Mouse (Mus musculus): Measurements from ENCODE around the gene Mettl22. TPM values are rescaled to one million over a fixed set of nuclear protein-coding genes. Genes with fewer than 3 reads are reported as not detected.

Mettl22 gene
- total RNA-seq, 1 experiment, result 15.5 TPM

- in situ Hi-C loops (cut with MboI; ENCODE audit: low sequenced_read_pairs in 2 of 2, unreplicated experiment in 2 of 2), result no loop called here
- Histone ChIP-seq H3K27ac (ENCODE audit: insufficient read depth, low read depth, low read length, poor library complexity, severe bottlenecking) (no peak overlapping the region), H3K4me1 (ENCODE audit: control insufficient read depth in 2 of 2, insufficient read depth in 2 of 2, low read length in 2 of 2, poor library complexity in 1 of 2) (peaks cover 3 to 14% of the 10 kb centered on the region in 2 experiments; a peak in 2 of 4 replicates), H3K9ac (ENCODE audit: insufficient read depth, low read depth, low read length, poor library complexity, severe bottlenecking) (no peak overlapping the region), H3K9me3 (ENCODE audit: control insufficient read depth, insufficient read depth, low read depth, low read length) (no peaks in the 10 kb centered on the region), H3K36me3 (ENCODE audit: control insufficient read depth, insufficient read depth, low read length, poor library complexity, severe bottlenecking) (no peaks in the 10 kb centered on the region), H3K4me3 (ENCODE audit: insufficient read depth in 1 of 2, low read depth in 1 of 2, low read length in 2 of 2, poor library complexity in 1 of 2, severe bottlenecking in 1 of 2) (no peak overlapping the region)
- no peak for DNase-seq (ENCODE audit: low read depth, low spot score)
- TF ChIP-seq HCFC1 (IDR thresholded peaks at IDR 0.05; ENCODE audit: borderline replicate concordance, insufficient read depth, low read length) (no peak), CHD2 (IDR thresholded peaks at IDR 0.05; ENCODE audit: low read depth, low read length) (no peak), ZNF384 (IDR thresholded peaks at IDR 0.05; ENCODE audit: low read depth, low read length) (no peak), ZC3H11A (IDR thresholded peaks at IDR 0.05; ENCODE audit: borderline replicate concordance, low read depth, low read length) (no peak), MAFK (IDR thresholded peaks at IDR 0.05; ENCODE audit: insufficient read depth, low read depth, low read length) (no peak)
Observed at GRCm38 (mm10) chr16:8521322-8521721, 50.7 kb downstream of the Mettl22 start.

GRCm38 (mm10) chr16:8523480-8524144, 53.0 kb downstream of the Mettl22 start:
- H3K4me3 ChIP-seq (ENCODE audit: insufficient read depth in 1 of 2, low read depth in 1 of 2, low read length in 2 of 2, poor library complexity in 1 of 2, severe bottlenecking in 1 of 2), result peak overlapping the region; percentile 13 to 28; a peak in 1 of 4 replicates
- no peak for DNase-seq (ENCODE audit: low read depth, low spot score)
- H3K9ac ChIP-seq (ENCODE audit: insufficient read depth, low read depth, low read length, poor library complexity, severe bottlenecking), result no peak overlapping the region
- H3K4me1 ChIP-seq (ENCODE audit: control insufficient read depth in 2 of 2, insufficient read depth in 2 of 2, low read length in 2 of 2, poor library complexity in 1 of 2), result peaks cover 3 to 14% of the 10 kb centered on the region in 2 experiments; a peak in 2 of 4 replicates
- no peak overlapping the region for H3K27ac ChIP-seq (ENCODE audit: insufficient read depth, low read depth, low read length, poor library complexity, severe bottlenecking)
- TF ChIP-seq ZC3H11A (IDR thresholded peaks at IDR 0.05; ENCODE audit: borderline replicate concordance, low read depth, low read length), result no peak
- no peak for TF ChIP-seq HCFC1 (IDR thresholded peaks at IDR 0.05; ENCODE audit: borderline replicate concordance, insufficient read depth, low read length)
- no peak for TF ChIP-seq ZNF384 (IDR thresholded peaks at IDR 0.05; ENCODE audit: low read depth, low read length)
- no peak for TF ChIP-seq CHD2 (IDR thresholded peaks at IDR 0.05; ENCODE audit: low read depth, low read length)
- TF ChIP-seq MAFK (IDR thresholded peaks at IDR 0.05; ENCODE audit: insufficient read depth, low read depth, low read length), result no peak
- no peaks in the 10 kb centered on the region for H3K36me3 ChIP-seq (ENCODE audit: control insufficient read depth, insufficient read depth, low read length, poor library complexity, severe bottlenecking)
- in situ Hi-C loops (cut with MboI; ENCODE audit: low sequenced_read_pairs in 2 of 2, unreplicated experiment in 2 of 2), result no loop called here
- H3K9me3 ChIP-seq (ENCODE audit: control insufficient read depth, insufficient read depth, low read depth, low read length), result no peaks in the 10 kb centered on the region

DNA sequence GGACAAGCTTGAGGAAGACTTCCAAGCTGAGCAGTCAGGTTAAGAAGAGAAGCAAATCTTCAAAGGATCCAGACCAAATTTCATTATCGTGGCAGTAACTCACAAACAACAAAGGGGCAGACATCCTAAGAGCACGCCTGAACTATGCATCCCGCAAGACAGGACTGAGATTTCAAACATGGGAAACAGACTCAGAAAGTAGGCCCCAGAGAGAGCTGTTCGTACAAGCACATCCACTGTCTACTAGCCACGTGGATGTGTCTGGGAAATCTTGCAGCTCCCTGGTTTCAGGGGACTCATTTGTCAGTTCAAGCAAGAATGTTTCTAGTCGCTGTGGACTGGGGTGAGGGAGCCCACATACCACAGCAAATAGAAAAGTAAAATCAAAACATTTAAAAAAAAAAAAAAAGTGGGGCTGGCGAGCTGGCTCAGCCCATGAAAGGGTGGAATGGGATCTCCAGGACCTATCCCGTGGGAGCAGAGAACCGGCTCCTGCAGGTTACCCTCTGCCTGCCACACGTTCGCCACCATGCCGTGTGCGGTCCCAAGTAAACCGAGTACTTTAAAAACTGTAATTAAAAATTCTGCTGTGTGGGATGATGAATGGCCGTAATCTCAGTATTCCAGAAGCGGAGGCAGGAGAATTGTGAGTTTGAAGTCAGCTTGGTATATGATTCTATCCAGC, 53.7 kb downstream of the Mettl22 start:
- peaks cover 3 to 14% of the 10 kb centered on the region in 2 experiments; a peak in 2 of 4 replicates for H3K4me1 ChIP-seq (ENCODE audit: control insufficient read depth in 2 of 2, insufficient read depth in 2 of 2, low read length in 2 of 2, poor library complexity in 1 of 2)
- H3K36me3 ChIP-seq (ENCODE audit: control insufficient read depth, insufficient read depth, low read length, poor library complexity, severe bottlenecking), result no peaks in the 10 kb centered on the region
- in situ Hi-C loops (cut with MboI; ENCODE audit: low sequenced_read_pairs in 2 of 2, unreplicated experiment in 2 of 2), result no loop called here
- H3K4me3 ChIP-seq (ENCODE audit: insufficient read depth in 1 of 2, low read depth in 1 of 2, low read length in 2 of 2, poor library complexity in 1 of 2, severe bottlenecking in 1 of 2), result peak overlapping the region; percentile 13 to 28; a peak in 1 of 4 replicates
- H3K9me3 ChIP-seq (ENCODE audit: control insufficient read depth, insufficient read depth, low read depth, low read length), result no peaks in the 10 kb centered on the region
- no peak for DNase-seq (ENCODE audit: low read depth, low spot score)
- no peak overlapping the region for H3K27ac ChIP-seq (ENCODE audit: insufficient read depth, low read depth, low read length, poor library complexity, severe bottlenecking)
- 0 out of 2 replicates have a peak, but pooled peaks have one; percentile 35 for TF ChIP-seq ZNF384 (IDR thresholded peaks at IDR 0.05; ENCODE audit: low read depth, low read length)
- TF ChIP-seq CHD2 (IDR thresholded peaks at IDR 0.05; ENCODE audit: low read depth, low read length), result no peak
- no peak overlapping the region for H3K9ac ChIP-seq (ENCODE audit: insufficient read depth, low read depth, low read length, poor library complexity, severe bottlenecking)

GRCm38 (mm10) chr16:8525293-8525692, 54.7 kb downstream of the Mettl22 start:
- peaks cover 3 to 16% of the 10 kb centered on the region in 2 experiments; a peak in 2 of 4 replicates for H3K4me1 ChIP-seq (ENCODE audit: control insufficient read depth in 2 of 2, insufficient read depth in 2 of 2, low read length in 2 of 2, poor library complexity in 1 of 2)
- H3K4me3 ChIP-seq (ENCODE audit: insufficient read depth in 1 of 2, low read depth in 1 of 2, low read length in 2 of 2, poor library complexity in 1 of 2, severe bottlenecking in 1 of 2), result no peak overlapping the region
- in situ Hi-C loops (cut with MboI; ENCODE audit: low sequenced_read_pairs in 2 of 2, unreplicated experiment in 2 of 2), result no loop called here
- no peak overlapping the region for H3K9ac ChIP-seq (ENCODE audit: insufficient read depth, low read depth, low read length, poor library complexity, severe bottlenecking)
- DNase-seq (ENCODE audit: low read depth, low spot score), result no peak
- H3K36me3 ChIP-seq (ENCODE audit: control insufficient read depth, insufficient read depth, low read length, poor library complexity, severe bottlenecking), result no peaks in the 10 kb centered on the region
- TF ChIP-seq ZC3H11A (IDR thresholded peaks at IDR 0.05; ENCODE audit: borderline replicate concordance, low read depth, low read length), result no peak
- TF ChIP-seq HCFC1 (IDR thresholded peaks at IDR 0.05; ENCODE audit: borderline replicate concordance, insufficient read depth, low read length), result no peak
- no peak for TF ChIP-seq CHD2 (IDR thresholded peaks at IDR 0.05; ENCODE audit: low read depth, low read length)
- no peak for TF ChIP-seq MAFK (IDR thresholded peaks at IDR 0.05; ENCODE audit: insufficient read depth, low read depth, low read length)
- no peak for TF ChIP-seq ZNF384 (IDR thresholded peaks at IDR 0.05; ENCODE audit: low read depth, low read length)
- no peak overlapping the region for H3K27ac ChIP-seq (ENCODE audit: insufficient read depth, low read depth, low read length, poor library complexity, severe bottlenecking)
- H3K9me3 ChIP-seq (ENCODE audit: control insufficient read depth, insufficient read depth, low read depth, low read length), result no peaks in the 10 kb centered on the region
